Mouse (Mus musculus) midbrain, embryonic 16.5 days (tissue): Measurements from ENCODE around the gene Fcamr. TPM values are rescaled to one million over a fixed set of nuclear protein-coding genes. Genes with fewer than 3 reads are reported as not detected.

Experiments
- ATAC-seq: fragments of 200-750 bp; cut with Nextera tagmentation; 2 replicates; pipeline ENCODE4 v1.8.0; 2017; ENCODE audit warnings: moderate TSS enrichment
- H3K27ac ChIP-seq: fragments of 300-500 bp; sonication (generic); 2 replicates; pipeline ENCODE4 v1.5.1; 2014; ENCODE audit warnings: mild to moderate bottlenecking, low read length, mixed read lengths
- H3K27me3 ChIP-seq: fragments of 300-500 bp; sonication (generic); 2 replicates; pipeline ENCODE4 v1.6.1; 2014; ENCODE audit warnings: low read depth, low read length, mixed read lengths; ENCODE audit not compliant: control insufficient read depth, insufficient read depth
- H3K36me3 ChIP-seq: fragments of 300-500 bp; sonication (generic); 2 replicates; pipeline ENCODE4 v1.6.1; 2014; ENCODE audit warnings: mild to moderate bottlenecking, low read length, moderate library complexity, mixed read lengths; ENCODE audit not compliant: control insufficient read depth, insufficient read depth
- H3K4me1 ChIP-seq: fragments of 300-500 bp; sonication (generic); 2 replicates; pipeline ENCODE4 v1.6.1; 2014; ENCODE audit warnings: mild to moderate bottlenecking, low read length, mixed read lengths; ENCODE audit not compliant: control insufficient read depth, insufficient read depth
- H3K4me2 ChIP-seq: fragments of 300-500 bp; sonication (generic); 2 replicates; pipeline ENCODE4 v1.6.1; 2014; ENCODE audit warnings: mild to moderate bottlenecking, low read length, mixed read lengths
- H3K4me3 ChIP-seq: fragments of 300-500 bp; sonication (generic); 2 replicates; pipeline ENCODE4 v1.5.1; 2014; ENCODE audit warnings: low read depth, mild to moderate bottlenecking, low read length, moderate library complexity, mixed read lengths
- H3K9ac ChIP-seq: fragments of 300-500 bp; sonication (generic); 2 replicates; pipeline ENCODE4 v1.6.1; 2014; ENCODE audit warnings: low read depth, low read length, mixed read lengths
- H3K9me3 ChIP-seq: fragments of 300-500 bp; sonication (generic); replicated peaks from 2 replicates; pipeline ENCODE4 v1.6.1; 2014; ENCODE audit warnings: mild to moderate bottlenecking, low read length, mixed read lengths; ENCODE audit not compliant: control insufficient read depth, poor library complexity, severe bottlenecking
- WGBS: fragments of 180-500 bp; shearing (Covaris S2); extraction: QIAGEN DNeasy Blood & Tissue Kit; methylation state at CpG from one replicate; pipeline ENCODE4 v1.1.7; 2014; 5-methylcytosine and 5-hydroxymethylcytosine counted together
- polyA plus RNA-seq: library from polyadenylated mRNA; unstranded; fragments of >200 nt; fragmentation: Nextera tagmentation; extraction: Ambion mirVana; gene quantifications from 2 replicates; pipeline ENCODE4 v1.2.1, GENCODE M21; 2015

The Fcamr gene
- polyA plus RNA-seq, 1 experiment from 2014 or later: not detected

DNA sequence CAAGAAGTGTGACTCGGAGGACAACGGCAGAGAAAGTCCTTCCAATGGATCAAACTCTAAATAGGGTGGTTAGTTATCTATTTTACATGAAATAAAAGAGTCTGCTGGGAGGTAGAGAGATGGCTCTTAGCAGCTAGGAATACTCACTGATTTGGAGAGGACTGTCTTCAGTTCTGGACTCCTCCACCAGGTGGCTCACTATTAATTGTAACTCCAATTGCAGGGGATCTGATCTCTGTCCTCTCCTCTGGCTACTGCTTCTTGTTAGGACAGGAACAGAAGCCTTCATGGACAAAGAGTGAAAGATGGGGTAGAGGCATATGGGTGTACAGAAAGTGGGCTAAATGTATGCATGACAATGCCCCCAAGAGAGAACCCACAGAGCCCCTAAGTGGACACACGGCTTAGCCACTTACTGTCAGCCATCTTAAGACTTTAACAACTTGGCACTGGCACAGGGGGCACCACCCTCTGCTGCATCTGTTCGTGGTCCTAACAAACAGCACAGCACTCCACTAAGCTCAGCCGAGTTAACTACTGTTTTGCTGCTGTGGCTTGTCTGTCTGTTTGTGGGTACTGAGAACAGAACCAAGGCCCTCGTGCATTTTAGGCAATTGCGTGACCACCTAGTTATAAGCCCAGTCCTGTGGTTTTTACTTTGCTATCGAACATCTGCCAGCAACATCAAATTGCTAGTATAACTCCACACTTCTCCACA lies 3.6 kb upstream of the Fcamr start:
- Histone ChIP-seq H3K4me2 (no peak overlapping the region), H3K36me3 (no peaks in the 10 kb centered on the region), H3K4me1 (no peaks in the 10 kb centered on the region), H3K27ac (no peak overlapping the region), H3K27me3 (no peaks in the 10 kb centered on the region), H3K9me3 (peaks cover 1% of the 10 kb centered on the region; the same call in 1 of the 2 replicates), H3K4me3 (no peak overlapping the region), H3K9ac (no peak overlapping the region)
- 79% methylated on average over 8 of the region's 8 CpGs for WGBS
- no peak for ATAC-seq

DNA sequence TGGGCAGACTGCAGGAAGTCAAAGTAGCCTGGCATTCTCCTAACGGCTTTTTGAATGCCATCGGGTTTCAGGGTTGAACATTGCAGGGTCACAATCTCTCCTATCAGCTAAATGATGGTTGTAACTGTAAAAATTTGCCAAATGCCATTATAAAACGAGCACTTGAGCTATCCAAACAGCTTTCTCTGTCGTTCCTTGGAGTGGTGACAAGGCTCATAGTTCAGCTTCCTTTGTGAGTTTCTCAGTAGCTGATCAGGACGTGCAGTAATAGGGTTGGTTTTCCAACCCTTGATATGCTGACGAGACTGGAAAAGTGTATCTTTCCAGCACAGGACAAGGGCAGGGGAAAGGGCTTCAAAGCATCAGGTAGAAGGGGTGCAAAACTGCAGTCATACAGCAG lies 2.7 kb upstream of the Fcamr start:
- 77% methylated on average over 6 of the region's 6 CpGs for WGBS
- H3K9me3 ChIP-seq: no peaks in the 10 kb centered on the region
- no peaks in the 10 kb centered on the region for H3K27me3 ChIP-seq
- ATAC-seq: no peak
- H3K4me2 ChIP-seq: no peak overlapping the region
- H3K27ac ChIP-seq: no peak overlapping the region
- no peaks in the 10 kb centered on the region for H3K36me3 ChIP-seq
- H3K4me3 ChIP-seq: no peak overlapping the region
- no peaks in the 10 kb centered on the region for H3K4me1 ChIP-seq
- H3K9ac ChIP-seq: no peak overlapping the region

DNA sequence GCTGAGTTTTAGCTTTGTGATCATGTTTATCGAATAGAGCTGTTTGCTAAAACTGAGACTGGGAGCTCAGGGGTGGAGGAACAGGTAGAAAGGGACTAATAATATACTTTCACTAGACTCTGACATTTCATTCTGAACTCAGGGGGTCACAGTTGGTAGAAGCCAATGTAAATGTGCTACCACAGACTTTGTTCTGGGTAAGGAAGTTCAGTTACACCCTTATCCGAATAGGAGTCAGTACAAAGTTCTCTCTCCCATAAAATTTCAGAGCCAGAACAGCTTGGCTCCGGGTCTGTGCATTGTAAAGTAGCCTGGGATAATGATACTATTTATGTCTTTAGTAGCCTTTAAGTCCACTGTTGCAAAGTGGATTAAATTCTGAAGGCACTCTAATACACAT lies 2.2 kb upstream of the Fcamr start:
- H3K27ac ChIP-seq: no peak overlapping the region
- no peak overlapping the region for H3K4me3 ChIP-seq
- no peaks in the 10 kb centered on the region for H3K36me3 ChIP-seq
- H3K4me1 ChIP-seq: no peaks in the 10 kb centered on the region
- H3K9me3 ChIP-seq: no peaks in the 10 kb centered on the region
- no peak for ATAC-seq
- H3K4me2 ChIP-seq: no peak overlapping the region
- H3K27me3 ChIP-seq: no peaks in the 10 kb centered on the region
- H3K9ac ChIP-seq: no peak overlapping the region
- 67% methylated on average over 3 of the region's 3 CpGs for WGBS

DNA sequence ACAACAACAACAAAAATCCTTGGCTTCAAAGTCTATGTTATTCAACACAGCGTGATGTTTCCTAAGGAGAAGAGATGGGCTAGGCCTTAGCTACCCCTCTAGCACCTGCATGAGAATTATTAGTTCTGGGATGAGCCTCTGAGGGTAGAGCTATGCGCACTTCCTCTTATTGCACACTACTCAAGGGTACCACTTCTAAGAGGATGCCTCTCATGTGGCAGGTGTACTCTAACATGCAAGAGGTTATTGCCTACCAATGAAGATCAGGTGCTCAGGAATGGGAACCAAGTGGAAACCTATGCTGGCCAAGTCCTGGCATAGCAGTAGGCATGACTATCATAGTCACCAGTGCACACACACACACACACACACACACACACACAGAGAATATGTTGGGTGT lies 1.3 kb upstream of the Fcamr start:
- no peaks in the 10 kb centered on the region for H3K27me3 ChIP-seq
- 94% methylated on average over 2 of the region's 2 CpGs for WGBS
- H3K9me3 ChIP-seq: no peaks in the 10 kb centered on the region
- no peak overlapping the region for H3K9ac ChIP-seq
- 0 out of 2 replicates have a peak, but pooled peaks cover 3% of the 10 kb centered on the region for H3K4me1 ChIP-seq
- H3K27ac ChIP-seq: no peak overlapping the region
- ATAC-seq: no peak
- H3K4me3 ChIP-seq: no peak overlapping the region
- H3K36me3 ChIP-seq: no peaks in the 10 kb centered on the region
- no peak overlapping the region for H3K4me2 ChIP-seq

DNA sequence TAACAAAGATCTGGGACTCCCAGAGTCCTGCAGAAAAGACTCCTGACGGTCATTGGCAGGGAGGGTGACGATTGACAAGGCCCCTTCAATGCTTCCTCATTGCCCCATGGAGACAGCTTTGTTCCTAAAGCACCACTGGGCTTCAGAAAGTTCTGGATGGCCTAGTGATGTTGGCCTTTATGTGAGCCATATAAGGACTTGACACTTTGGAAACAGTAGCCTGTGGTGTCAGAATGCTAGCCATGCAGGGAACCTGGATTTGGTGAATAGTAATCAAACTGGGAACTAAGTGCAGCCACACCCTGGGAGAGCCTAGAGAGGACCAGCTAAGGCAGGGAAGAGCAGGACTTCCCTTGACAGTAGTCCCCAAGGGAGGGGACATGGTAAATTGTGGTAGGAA lies 809 bp downstream of the Fcamr start:
- no peak overlapping the region for H3K4me2 ChIP-seq
- H3K36me3 ChIP-seq: no peaks in the 10 kb centered on the region
- no peak for ATAC-seq
- no peaks in the 10 kb centered on the region for H3K9me3 ChIP-seq
- 0 out of 2 replicates have a peak, but pooled peaks cover 3% of the 10 kb centered on the region for H3K4me1 ChIP-seq
- H3K27me3 ChIP-seq: no peaks in the 10 kb centered on the region
- H3K4me3 ChIP-seq: no peak overlapping the region
- H3K9ac ChIP-seq: no peak overlapping the region
- 51% methylated on average over 2 of the region's 2 CpGs for WGBS
- no peak overlapping the region for H3K27ac ChIP-seq

DNA sequence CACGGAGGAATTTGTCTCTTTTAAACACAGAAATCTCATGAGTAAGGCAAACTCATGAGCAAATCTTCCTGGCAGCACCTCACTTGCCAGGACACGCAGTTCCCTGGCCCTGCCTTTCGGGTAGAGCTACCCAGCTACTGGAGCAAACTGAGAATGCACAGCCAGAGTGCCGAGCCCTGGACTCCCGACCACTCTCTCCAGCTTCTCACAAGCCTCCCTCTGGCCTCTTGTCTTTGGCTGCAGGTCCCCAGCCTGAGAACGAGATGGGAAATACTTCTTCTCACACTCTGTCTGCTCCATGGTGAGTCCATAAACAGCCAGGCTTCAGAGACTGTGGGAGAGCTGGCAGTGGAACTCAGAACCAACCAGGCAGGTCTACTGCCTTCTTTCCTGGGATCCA lies 2.3 kb downstream of the Fcamr start:
- WGBS: 65% methylated on average over 6 of the region's 6 CpGs

DNA sequence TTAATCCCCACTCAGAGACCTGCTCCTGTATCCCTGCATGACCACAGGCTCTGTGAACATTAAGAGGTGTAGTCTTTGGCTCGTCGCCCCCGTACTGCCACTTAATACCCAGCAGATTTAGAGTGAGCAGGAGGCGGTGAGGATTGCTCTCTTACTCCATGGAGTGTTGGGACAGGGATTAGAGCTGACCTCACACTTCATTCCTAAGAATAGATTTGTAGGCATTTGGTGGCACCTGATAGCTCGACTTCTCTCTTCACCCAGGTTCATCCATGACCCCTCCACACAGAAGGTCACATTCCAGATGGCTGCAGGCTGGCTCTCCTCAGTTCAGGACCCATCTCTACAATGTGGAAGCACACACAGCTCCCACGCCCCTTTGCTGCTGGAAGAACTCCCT lies 3.6 kb downstream of the Fcamr start:
- no peak overlapping the region for H3K9ac ChIP-seq
- H3K27me3 ChIP-seq: no peaks in the 10 kb centered on the region
- ATAC-seq: no peak
- H3K4me2 ChIP-seq: no peak overlapping the region
- no peak overlapping the region for H3K4me3 ChIP-seq
- H3K36me3 ChIP-seq: no peaks in the 10 kb centered on the region
- H3K27ac ChIP-seq: no peak overlapping the region
- no peaks in the 10 kb centered on the region for H3K9me3 ChIP-seq
- H3K4me1 ChIP-seq: 0 out of 2 replicates have a peak, but pooled peaks cover 3% of the 10 kb centered on the region
- WGBS: 66% methylated on average over 6 of the region's 6 CpGs

More for the DNA sequence above, 2.3 kb downstream of the Fcamr start:
- no peak overlapping the region for H3K4me3 ChIP-seq
- no peaks in the 10 kb centered on the region for H3K9me3 ChIP-seq
- no peak overlapping the region for H3K27ac ChIP-seq
- no peak overlapping the region for H3K4me2 ChIP-seq
- H3K9ac ChIP-seq: no peak overlapping the region
- no peaks in the 10 kb centered on the region for H3K36me3 ChIP-seq
- ATAC-seq: no peak
- H3K27me3 ChIP-seq: no peaks in the 10 kb centered on the region
- H3K4me1 ChIP-seq: 0 out of 2 replicates have a peak, but pooled peaks cover 3% of the 10 kb centered on the region

DNA sequence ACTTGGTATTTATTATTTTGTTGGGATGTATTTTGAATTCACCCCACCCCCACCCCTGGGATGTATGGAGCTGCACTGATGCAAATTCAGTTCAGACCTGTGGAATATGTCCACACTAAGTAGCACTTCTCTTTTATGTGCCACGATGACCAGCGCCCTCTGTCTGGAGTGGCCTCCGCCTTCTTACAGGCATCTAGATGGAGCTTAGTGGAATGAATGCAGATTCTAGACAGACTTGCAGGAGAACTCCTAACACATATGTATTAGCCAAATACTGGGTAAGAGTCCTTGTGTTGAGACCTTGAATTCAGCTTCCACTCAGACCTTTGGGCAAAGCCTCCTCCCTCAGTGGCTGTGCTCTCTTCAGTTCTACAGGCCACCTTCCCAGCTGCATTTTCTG lies 10.2 kb downstream of the Fcamr start:
- Histone ChIP-seq H3K27me3 (no peaks in the 10 kb centered on the region), H3K4me3 (no peak overlapping the region), H3K9me3 (no peaks in the 10 kb centered on the region), H3K27ac (no peak overlapping the region), H3K9ac (no peak overlapping the region), H3K36me3 (no peaks in the 10 kb centered on the region), H3K4me1 (no peaks in the 10 kb centered on the region), H3K4me2 (no peak overlapping the region)
- 81% methylated on average over 3 of the region's 3 CpGs for WGBS
- ATAC-seq: no peak

DNA sequence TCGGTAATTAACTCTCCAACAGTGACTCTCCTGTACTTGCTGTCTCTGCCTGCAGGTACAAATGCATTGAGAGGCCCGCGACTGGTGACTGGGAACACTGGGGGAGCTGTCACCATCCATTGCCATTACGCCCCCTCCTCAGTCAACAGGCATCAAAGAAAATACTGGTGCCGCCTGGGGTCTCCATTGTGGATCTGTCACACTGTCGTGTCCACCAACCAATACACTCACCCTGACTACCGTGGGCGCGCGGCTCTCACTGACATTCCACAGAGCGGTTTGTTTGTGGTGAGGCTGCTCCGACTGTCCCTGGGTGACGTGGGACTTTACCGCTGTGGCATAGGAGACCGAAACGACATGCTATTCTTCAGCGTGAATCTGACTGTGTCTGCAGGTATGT lies 10.6 kb downstream of the Fcamr start:
- no peak overlapping the region for H3K4me3 ChIP-seq

More for the DNA sequence above, 10.6 kb downstream of the Fcamr start:
- H3K27ac ChIP-seq: no peak overlapping the region
- H3K36me3 ChIP-seq: no peaks in the 10 kb centered on the region
- H3K9me3 ChIP-seq: no peaks in the 10 kb centered on the region
- WGBS: 66% methylated on average over 17 of the region's 17 CpGs
- H3K9ac ChIP-seq: no peak overlapping the region
- no peaks in the 10 kb centered on the region for H3K27me3 ChIP-seq
- no peaks in the 10 kb centered on the region for H3K4me1 ChIP-seq
- no peak for ATAC-seq
- H3K4me2 ChIP-seq: no peak overlapping the region
